Mouse (Mus musculus) CH12.LX (cell line): ENCODE measurements at regions not wholly inside any gene's neighbourhood (a gene's known extent, or its start where the extent isn't known, plus 50 kb on each side); places are given as distances from the start of the nearest gene placed in this dataset.

Experiments used
- DNase-seq: peaks from one replicate; pipeline ENCODE4 v3.0.0-alpha.2; 2013; ENCODE audit errors: extremely low read depth
- H3K27ac ChIP-seq: 2 replicates; pipeline ENCODE4 v1.5.1; 2012; ENCODE audit warnings: low read depth, mild to moderate bottlenecking, control low read depth, moderate library complexity; ENCODE audit not compliant: insufficient read depth
- H3K27me3 ChIP-seq: replicated peaks from 2 replicates; pipeline ENCODE3; 2012; ENCODE audit warnings: inconsistent platforms
- H3K36me3 ChIP-seq, 2 experiments: replicated peaks in 1 of 2; 2 replicates each; pipeline versions ENCODE3 to v1.6.1; 2012; ENCODE audit warnings: inconsistent platforms in 1 of 2, low read length in 1 of 2, mild to moderate bottlenecking in 1 of 2, mixed read lengths in 1 of 2, moderate library complexity in 1 of 2; ENCODE audit not compliant: control insufficient read depth in 1 of 2, insufficient read depth in 1 of 2
- H3K4me1 ChIP-seq, 2 experiments: 2 replicates each; pipeline ENCODE4 v1.6.1; 2012; ENCODE audit warnings: inconsistent platforms in 1 of 2, moderate library complexity in 1 of 2; ENCODE audit not compliant: insufficient read depth in 2 of 2, control insufficient read depth in 1 of 2
- H3K4me2 ChIP-seq: 2 replicates; pipeline ENCODE4 v1.6.1; 2012; ENCODE audit warnings: low read depth, mild to moderate bottlenecking, control low read depth; ENCODE audit not compliant: poor library complexity, insufficient read depth, severe bottlenecking
- H3K4me3 ChIP-seq, 3 experiments: fragments of 150-350 bp in 1 of 3; sonication (generic) in 1 of 3; replicated peaks in 1 of 3; 2 replicates each; pipeline versions ENCODE3 to v1.5.1; 2011 to 2012; ENCODE audit warnings: low read depth in 2 of 3, low read length in 2 of 3, mild to moderate bottlenecking in 2 of 3, moderate library complexity in 2 of 3, control low read depth in 1 of 3, improper control_type of control experiment in 1 of 3, inconsistent platforms in 1 of 3, mixed read lengths in 1 of 3; ENCODE audit not compliant: poor library complexity in 1 of 3
- H3K79me2 ChIP-seq: replicated peaks from 2 replicates; pipeline ENCODE4 v1.6.1; 2012; ENCODE audit warnings: mild to moderate bottlenecking, moderate library complexity; ENCODE audit not compliant: control insufficient read depth, poor library complexity, insufficient read depth, severe bottlenecking; ENCODE audit errors: extremely low read depth
- H3K9ac ChIP-seq: 2 replicates; pipeline ENCODE4 v1.6.1; 2012; ENCODE audit warnings: low read depth, mild to moderate bottlenecking, control low read depth, moderate library complexity; ENCODE audit not compliant: insufficient read depth
- H3K9me3 ChIP-seq: replicated peaks from 2 replicates; pipeline ENCODE3; 2012; ENCODE audit warnings: low read length, inconsistent platforms, mixed read lengths
- CHD1 ChIP-seq: IDR thresholded peaks from 2 replicates; pipeline ENCODE4 v1.6.1; 2012; ENCODE audit warnings: low read depth, low read length, improper control_type of control experiment, inconsistent platforms
- CHD2 ChIP-seq: IDR thresholded peaks from 2 replicates; pipeline ENCODE4 v1.6.1; 2011; ENCODE audit warnings: low read length, improper control_type of control experiment
- CTCF ChIP-seq, 2 experiments: IDR thresholded peaks in 1 of 2; conservative IDR thresholded peaks in 1 of 2; 2 replicates each; pipeline ENCODE4 v1.5.1; 2011 to 2012; ENCODE audit warnings: low read depth in 2 of 2, low read length in 2 of 2, improper control_type of control experiment in 1 of 2, inconsistent platforms in 1 of 2, mild to moderate bottlenecking in 1 of 2, moderate library complexity in 1 of 2
- ELF1 ChIP-seq: IDR thresholded peaks from 2 replicates; pipeline ENCODE4 v1.6.1; 2014; ENCODE audit warnings: low read depth, mild to moderate bottlenecking, inconsistent platforms, low read length, improper control_type of control experiment
- HCFC1 ChIP-seq: IDR thresholded peaks from 2 replicates; pipeline ENCODE4 v1.6.1; 2012; ENCODE audit warnings: low read depth, mild to moderate bottlenecking, inconsistent platforms, low read length, improper control_type of control experiment
- JUND ChIP-seq: conservative IDR thresholded peaks from 2 replicates; pipeline ENCODE4 v1.6.1; 2011; ENCODE audit warnings: low read depth, low read length, improper control_type of control experiment
- KAT2A ChIP-seq: IDR thresholded peaks from 2 replicates; pipeline ENCODE4 v1.6.1; 2012; ENCODE audit warnings: low read length, improper control_type of control experiment, inconsistent platforms; ENCODE audit not compliant: insufficient replicate concordance
- MAFK ChIP-seq: IDR thresholded peaks from 2 replicates; pipeline ENCODE4 v1.6.1; 2011; ENCODE audit warnings: low read length, improper control_type of control experiment; ENCODE audit not compliant: insufficient replicate concordance
- MAX ChIP-seq: IDR thresholded peaks from 2 replicates; pipeline ENCODE4 v1.6.1; 2011; ENCODE audit warnings: low read length, improper control_type of control experiment
- MAZ ChIP-seq: IDR thresholded peaks from 2 replicates; pipeline ENCODE4 v1.6.1; 2012; ENCODE audit warnings: low read depth, mild to moderate bottlenecking, inconsistent platforms, low read length, improper control_type of control experiment, moderate library complexity
- MEF2A ChIP-seq: IDR thresholded peaks from 2 replicates; pipeline ENCODE4 v1.6.1; 2014; ENCODE audit warnings: low read depth, mild to moderate bottlenecking, inconsistent platforms, low read length, improper control_type of control experiment, borderline replicate concordance
- MYC ChIP-seq: IDR thresholded peaks from 2 replicates; pipeline ENCODE4 v1.6.1; 2011; ENCODE audit warnings: low read depth, mild to moderate bottlenecking, improper control_type of control experiment, low read length
- NRF1 ChIP-seq: IDR thresholded peaks from 2 replicates; pipeline ENCODE4 v1.6.1; 2014; ENCODE audit warnings: low read depth, mild to moderate bottlenecking, inconsistent platforms, low read length, improper control_type of control experiment, moderate library complexity
- PAX5 ChIP-seq: IDR thresholded peaks from 2 replicates; pipeline ENCODE4 v1.6.1; 2012; ENCODE audit warnings: low read length, inconsistent platforms, mixed read lengths
- POLR2A ChIP-seq: IDR thresholded peaks from 2 replicates; pipeline ENCODE4 v1.6.1; 2011; ENCODE audit warnings: low read depth, mild to moderate bottlenecking, improper control_type of control experiment, low read length
- POLR2AphosphoS2 ChIP-seq: IDR thresholded peaks from 2 replicates; pipeline ENCODE4 v1.6.1; 2011; ENCODE audit warnings: low read depth, low read length, improper control_type of control experiment
- RAD21 ChIP-seq: IDR thresholded peaks from 2 replicates; pipeline ENCODE4 v1.6.1; 2011; ENCODE audit warnings: low read depth, mild to moderate bottlenecking, low read length, improper control_type of control experiment, moderate library complexity
- RCOR1 ChIP-seq: conservative IDR thresholded peaks from 2 replicates; pipeline ENCODE4 v1.6.1; 2012; ENCODE audit warnings: low read depth, mild to moderate bottlenecking, inconsistent platforms, low read length, improper control_type of control experiment
- SIN3A ChIP-seq: IDR thresholded peaks from 2 replicates; pipeline ENCODE4 v1.6.1; 2012; ENCODE audit warnings: low read length, improper control_type of control experiment, inconsistent platforms
- ZC3H11A ChIP-seq: IDR thresholded peaks from 2 replicates; pipeline ENCODE4 v1.6.1; 2012; ENCODE audit warnings: low read depth, mild to moderate bottlenecking, inconsistent platforms, low read length, improper control_type of control experiment
- ZKSCAN1 ChIP-seq: IDR thresholded peaks from 2 replicates; pipeline ENCODE4 v1.6.1; 2012; ENCODE audit warnings: low read depth, inconsistent platforms, low read length, improper control_type of control experiment, borderline replicate concordance
- ZNF384 ChIP-seq: IDR thresholded peaks from 2 replicates; pipeline ENCODE4 v1.6.1; 2012; ENCODE audit warnings: low read depth, low read length, improper control_type of control experiment, inconsistent platforms
- dilution Hi-C: fragments of 300-500 bp; cut with MboI; formaldehyde crosslinking; loops from 2 replicates; pipeline ENCODE4 v1.14.3; 2020; ENCODE audit warnings: low sequenced_read_pairs; ENCODE audit not compliant: extremely low pct_unique_long_range_greater_than_20kb, extremely low pct_ligation_motif_present
- in situ Hi-C: fragments of 300-500 bp; cut with MboI; formaldehyde crosslinking; loops from 3 replicates; pipeline ENCODE4 v1.14.3; 2019; ENCODE audit warnings: low sequenced_read_pairs, low pct_ligation_motif_present, low pct_unique_long_range_greater_than_20kb, mixed read lengths

DNA sequence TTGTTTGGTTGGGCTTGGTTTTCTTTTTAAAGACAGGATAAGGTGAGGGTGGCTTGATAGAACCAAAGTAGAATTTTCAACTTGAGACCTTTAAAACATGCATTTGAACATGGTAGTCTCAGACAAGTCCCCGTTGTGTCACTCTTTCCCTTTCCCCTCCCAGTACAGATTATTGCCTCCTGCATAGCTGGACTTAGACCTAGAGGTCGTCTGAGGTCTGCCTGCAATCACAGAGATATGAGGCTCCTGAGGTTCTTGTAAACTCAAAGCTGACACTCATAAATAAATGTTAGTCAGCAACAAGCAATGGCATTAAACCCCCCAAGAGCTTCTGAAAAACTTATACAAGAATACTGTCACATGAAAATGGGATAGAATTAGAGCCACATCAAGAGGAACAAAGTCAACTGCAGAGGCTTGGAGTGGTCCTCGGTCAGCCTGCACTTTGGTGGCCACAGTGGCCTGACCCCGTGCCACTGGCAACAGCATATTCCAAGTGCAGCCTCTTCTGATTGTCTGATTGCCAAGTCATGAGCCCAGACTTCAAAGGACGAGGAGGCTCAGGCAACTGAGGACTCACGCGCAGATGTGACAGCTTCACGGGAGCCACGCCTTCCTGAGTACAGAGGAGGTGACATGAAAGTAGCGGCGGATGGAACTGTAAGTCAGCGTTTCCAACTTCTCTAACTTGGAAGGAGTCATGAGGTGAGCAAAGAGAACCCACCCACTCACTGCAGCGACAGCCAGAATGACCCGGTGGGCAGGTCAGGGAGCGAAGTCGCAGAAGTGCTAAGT is 148.8 kb upstream of the Ado start:
- in situ Hi-C loops (no loop called here), dilution Hi-C loops (no loop called here)
- H3K4me3 ChIP-seq: no peak overlapping the region
- no peaks in the 10 kb centered on the region for H3K27me3 ChIP-seq
- TF ChIP-seq POLR2AphosphoS2 (no peak), JUND (no peak), MAFK (no peak), SIN3A (no peak), MAZ (no peak), HCFC1 (no peak), MEF2A (no peak), MYC (no peak), MAX (no peak), CHD2 (no peak), ZNF384 (no peak), CHD1 (no peak), ZC3H11A (no peak), RCOR1 (no peak), RAD21 (no peak), CTCF (conservative IDR thresholded peaks at IDR 0.05 in 1 of 2, IDR thresholded peaks at IDR 0.05 in 1 of 2; ENCODE audit: low read depth in 2 of 2, low read length in 2 of 2) (no peak), ZKSCAN1 (no peak), ELF1 (no peak), PAX5 (no peak)
- H3K36me3 ChIP-seq: no peaks in the 10 kb centered on the region
- peaks cover 9 to 49% of the 10 kb centered on the region in 2 experiments for H3K4me1 ChIP-seq
- no peak overlapping the region for H3K4me2 ChIP-seq
- H3K9me3 ChIP-seq: no peaks in the 10 kb centered on the region
- H3K9ac ChIP-seq: no peak overlapping the region
- DNase-seq: no peak
- no peak overlapping the region for H3K27ac ChIP-seq
- H3K79me2 ChIP-seq: no peaks in the 10 kb centered on the region

DNA sequence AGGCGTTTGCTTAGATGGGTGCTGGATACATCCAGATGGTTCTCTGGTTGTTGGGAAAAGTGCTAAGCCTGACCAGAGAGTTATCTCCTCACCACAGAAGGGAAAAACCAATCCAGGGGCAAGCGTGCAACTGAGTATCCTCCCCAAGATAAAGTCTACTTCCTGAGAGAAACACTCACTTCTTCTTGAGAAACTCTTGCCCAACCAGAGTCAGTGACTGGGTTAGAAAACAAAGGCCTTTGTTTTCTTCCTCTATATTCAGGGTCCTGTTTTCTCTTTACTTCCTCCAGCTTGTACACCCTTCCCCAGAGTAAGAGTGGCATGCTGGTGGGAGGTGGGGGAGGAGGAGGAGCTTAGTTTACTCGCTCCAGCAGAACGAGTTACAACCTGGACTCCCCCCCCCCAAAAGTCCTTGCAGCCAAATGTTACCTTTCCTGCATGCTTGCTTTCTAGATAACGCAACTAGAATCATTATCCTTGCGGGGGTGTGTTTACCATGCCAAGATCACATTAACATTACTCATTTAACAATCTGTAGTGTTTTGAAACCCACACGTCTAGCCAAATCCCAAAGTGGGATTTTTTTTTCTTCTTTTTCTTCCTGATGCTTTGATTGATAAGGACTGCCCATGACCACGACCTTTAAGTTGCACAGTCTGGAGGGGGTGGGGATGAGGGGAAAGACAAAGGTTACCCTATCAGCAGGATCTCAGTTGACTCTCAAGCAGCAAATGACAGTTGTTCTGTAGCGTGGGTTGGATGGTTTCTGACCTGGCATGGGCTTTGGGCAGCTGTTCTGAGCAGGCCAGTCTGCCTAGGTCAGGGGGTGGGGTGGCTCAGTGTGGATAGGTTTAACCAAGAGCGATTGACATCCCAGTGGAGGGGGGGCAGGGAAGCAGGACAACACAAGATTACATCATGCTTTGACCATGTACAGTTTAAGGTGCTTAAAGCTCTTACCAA is 147.4 kb upstream of the Ado start:
- Histone ChIP-seq H3K9me3 (no peaks in the 10 kb centered on the region), H3K27ac (no peak overlapping the region), H3K4me3 (no peak overlapping the region), H3K9ac (no peak overlapping the region)
- no peak for DNase-seq
- no peak for TF ChIP-seq ELF1
- no peak for TF ChIP-seq NRF1
- no peak for TF ChIP-seq CHD1
- no peak for TF ChIP-seq POLR2A
- no peak for TF ChIP-seq RCOR1
- TF ChIP-seq KAT2A: no peak
- no peak for TF ChIP-seq PAX5
- TF ChIP-seq POLR2AphosphoS2: no peak
- no peak for TF ChIP-seq MAZ
- TF ChIP-seq CHD2: no peak
- TF ChIP-seq, all 38 proteins: peak for 0
- H3K36me3 ChIP-seq: no peaks in the 10 kb centered on the region
- H3K27me3 ChIP-seq: no peaks in the 10 kb centered on the region
- dilution Hi-C loops (no loop called here), in situ Hi-C loops (no loop called here)
- peaks cover 9 to 35% of the 10 kb centered on the region in 2 experiments for H3K4me1 ChIP-seq
- H3K4me2 ChIP-seq: no peak overlapping the region
- H3K79me2 ChIP-seq: no peaks in the 10 kb centered on the region
